Mouse (Mus musculus): Measurements from ENCODE around the gene Sorcs3. TPM values are rescaled to one million over a fixed set of nuclear protein-coding genes. Genes with fewer than 3 reads are reported as not detected.
A peak's percentile ranks its signal among the peaks of the same experiment; 100 is the strongest.

Gene Sorcs3
- polyA plus RNA-seq, 1 experiment from 2014 or later = 0.08 TPM

GRCm38 (mm10) chr19:48649941-48650340 lies 444.1 kb downstream of the Sorcs3 start:
- no peak for TF ChIP-seq CTCF (IDR thresholded peaks at IDR 0.05; ENCODE audit: low read depth)
- 72% methylated on average over 2 of the region's 2 CpGs for WGBS
- Histone ChIP-seq H3K9ac (no peak overlapping the region), H3K4me1 (ENCODE audit: insufficient read depth) (no peaks in the 10 kb centered on the region), H3K4me2 (no peak overlapping the region), H3K4me3 (ENCODE audit: low read depth, low read length) (no peak overlapping the region), H3K36me3 (ENCODE audit: insufficient read depth) (no peaks in the 10 kb centered on the region), H3K27ac (ENCODE audit: low read depth) (no peak overlapping the region), H3K27me3 (ENCODE audit: insufficient read depth, low read length) (no peaks in the 10 kb centered on the region), H3K9me3 (ENCODE audit: low read depth, low read length) (no peaks in the 10 kb centered on the region)
- ATAC-seq (ENCODE audit: insufficient read depth) (no peak), DNase-seq (no peak)

- H3K27ac ChIP-seq (ENCODE audit: low read depth) = no peak overlapping the region
- H3K4me3 ChIP-seq (ENCODE audit: low read depth, low read length) = no peak overlapping the region
- no peak overlapping the region for H3K4me2 ChIP-seq
- no peaks in the 10 kb centered on the region for H3K36me3 ChIP-seq (ENCODE audit: insufficient read depth)
- no peak for TF ChIP-seq CTCF (IDR thresholded peaks at IDR 0.05; ENCODE audit: low read depth)
- H3K9me3 ChIP-seq (ENCODE audit: low read depth, low read length) = no peaks in the 10 kb centered on the region
- no peaks in the 10 kb centered on the region for H3K27me3 ChIP-seq (ENCODE audit: insufficient read depth, low read length)
- DNase-seq (peak; percentile 32), ATAC-seq (ENCODE audit: insufficient read depth) (no peak; the same call in 1 of the 2 replicates)
- WGBS = 42% methylated on average over 6 of the region's 6 CpGs
- no peak overlapping the region for H3K9ac ChIP-seq
- no peaks in the 10 kb centered on the region for H3K4me1 ChIP-seq (ENCODE audit: insufficient read depth)
Measured at GRCm38 (mm10) chr19:48651617-48652016, 445.8 kb downstream of the Sorcs3 start.

- no peak for ATAC-seq (ENCODE audit: insufficient read depth)
- H3K9me3 ChIP-seq (ENCODE audit: low read depth, low read length) = no peaks in the 10 kb centered on the region
- no peak overlapping the region for H3K27ac ChIP-seq (ENCODE audit: low read depth)
- H3K4me2 ChIP-seq = no peak overlapping the region
- H3K4me3 ChIP-seq (ENCODE audit: low read depth, low read length) = no peak overlapping the region
- no peak for TF ChIP-seq CTCF (IDR thresholded peaks at IDR 0.05; ENCODE audit: low read depth)
- no peaks in the 10 kb centered on the region for H3K4me1 ChIP-seq (ENCODE audit: insufficient read depth)
- no peaks in the 10 kb centered on the region for H3K27me3 ChIP-seq (ENCODE audit: insufficient read depth, low read length)
- H3K36me3 ChIP-seq (ENCODE audit: insufficient read depth) = no peaks in the 10 kb centered on the region
- DNase-seq = no peak
- no peak overlapping the region for H3K9ac ChIP-seq
- WGBS = 85% methylated on average over 6 of the region's 6 CpGs
Measured at GRCm38 (mm10) chr19:48660201-48660600, 454.4 kb downstream of the Sorcs3 start.

- WGBS = 94% methylated on average over 1 of the region's 1 CpGs
- no peak for ATAC-seq (ENCODE audit: insufficient read depth)
Measured at GRCm38 (mm10) chr19:48679896-48680295, 474.1 kb downstream of the Sorcs3 start.

GRCm38 (mm10) chr19:48682485-48682884 lies 476.7 kb downstream of the Sorcs3 start:
- H3K27me3 ChIP-seq (ENCODE audit: insufficient read depth, low read length) = no peaks in the 10 kb centered on the region
- no peaks in the 10 kb centered on the region for H3K9me3 ChIP-seq (ENCODE audit: low read depth, low read length)
- no peaks in the 10 kb centered on the region for H3K4me1 ChIP-seq (ENCODE audit: insufficient read depth)
- H3K36me3 ChIP-seq (ENCODE audit: insufficient read depth) = no peaks in the 10 kb centered on the region
- WGBS = 65% methylated on average over 3 of the region's 3 CpGs
- no peak overlapping the region for H3K4me2 ChIP-seq
- no peak overlapping the region for H3K4me3 ChIP-seq (ENCODE audit: low read depth, low read length)
- peak; percentile 65 for DNase-seq
- no peak overlapping the region for H3K27ac ChIP-seq (ENCODE audit: low read depth)
- no peak overlapping the region for H3K9ac ChIP-seq
- ATAC-seq (ENCODE audit: insufficient read depth) = no peak; the same call in 1 of the 2 replicates
- no peak for TF ChIP-seq CTCF (IDR thresholded peaks at IDR 0.05; ENCODE audit: low read depth)

More at GRCm38 (mm10) chr19:48679896-48680295, 474.1 kb downstream of the Sorcs3 start:
- Histone ChIP-seq H3K4me3 (ENCODE audit: low read depth, low read length) (no peak overlapping the region), H3K9ac (no peak overlapping the region), H3K9me3 (ENCODE audit: low read depth, low read length) (no peaks in the 10 kb centered on the region), H3K36me3 (ENCODE audit: insufficient read depth) (no peaks in the 10 kb centered on the region), H3K4me2 (no peak overlapping the region), H3K27me3 (ENCODE audit: insufficient read depth, low read length) (no peaks in the 10 kb centered on the region), H3K4me1 (ENCODE audit: insufficient read depth) (no peaks in the 10 kb centered on the region), H3K27ac (ENCODE audit: low read depth) (no peak overlapping the region)
- no peak for DNase-seq
- no peak for TF ChIP-seq CTCF (IDR thresholded peaks at IDR 0.05; ENCODE audit: low read depth)

- no peaks in the 10 kb centered on the region for H3K36me3 ChIP-seq (ENCODE audit: insufficient read depth)
- no peaks in the 10 kb centered on the region for H3K27me3 ChIP-seq (ENCODE audit: insufficient read depth, low read length)
- no peak overlapping the region for H3K4me2 ChIP-seq
- ATAC-seq (ENCODE audit: insufficient read depth) (no peak), DNase-seq (no peak)
- H3K9me3 ChIP-seq (ENCODE audit: low read depth, low read length) = no peaks in the 10 kb centered on the region
- no peak overlapping the region for H3K27ac ChIP-seq (ENCODE audit: low read depth)
- H3K9ac ChIP-seq = no peak overlapping the region
- no peak overlapping the region for H3K4me3 ChIP-seq (ENCODE audit: low read depth, low read length)
- TF ChIP-seq CTCF (IDR thresholded peaks at IDR 0.05; ENCODE audit: low read depth) = no peak
- H3K4me1 ChIP-seq (ENCODE audit: insufficient read depth) = no peaks in the 10 kb centered on the region
- WGBS = 97% methylated on average over 2 of the region's 2 CpGs
Measured at GRCm38 (mm10) chr19:48686369-48686768, 480.5 kb downstream of the Sorcs3 start.

- Histone ChIP-seq H3K4me1 (ENCODE audit: insufficient read depth) (no peaks in the 10 kb centered on the region), H3K4me2 (no peak overlapping the region), H3K27me3 (ENCODE audit: insufficient read depth, low read length) (no peaks in the 10 kb centered on the region), H3K27ac (ENCODE audit: low read depth) (no peak overlapping the region), H3K9ac (no peak overlapping the region), H3K9me3 (ENCODE audit: low read depth, low read length) (no peaks in the 10 kb centered on the region), H3K4me3 (ENCODE audit: low read depth, low read length) (no peak overlapping the region), H3K36me3 (ENCODE audit: insufficient read depth) (no peaks in the 10 kb centered on the region)
- no peak for ATAC-seq (ENCODE audit: insufficient read depth)
- no peak for DNase-seq
- WGBS = 64% methylated on average over 6 of the region's 6 CpGs
- no peak for TF ChIP-seq CTCF (IDR thresholded peaks at IDR 0.05; ENCODE audit: low read depth)
Measured at GRCm38 (mm10) chr19:48700111-48700658, 494.4 kb downstream of the Sorcs3 start.
